Mouse (Mus musculus) C2C12 (cell line): ENCODE results near the gene Tspyl4. TPM values are rescaled to one million over a fixed set of nuclear protein-coding genes. Genes with fewer than 3 reads are reported as not detected.

Source experiments
- H3K27me3 ChIP-seq: one replicate; pipeline ENCODE4 v1.6.1; 2011; ENCODE audit not compliant: control insufficient read depth, insufficient read depth, insufficient read length
- H3K36me3 ChIP-seq: one replicate; pipeline ENCODE4 v1.6.1; 2011; ENCODE audit not compliant: control insufficient read depth, insufficient read depth
- H3K4me3 ChIP-seq: one replicate; pipeline ENCODE4 v1.5.1; 2011; ENCODE audit warnings: mild to moderate bottlenecking, control low read depth; ENCODE audit not compliant: poor library complexity, insufficient read depth, severe bottlenecking
- H3K79me2 ChIP-seq: one replicate; pipeline ENCODE4 v1.6.1; 2011; ENCODE audit not compliant: control insufficient read depth, insufficient read depth
- H3K79me3 ChIP-seq: one replicate; pipeline ENCODE4 v1.6.1; 2011; ENCODE audit warnings: low read depth, control low read depth
- H3ac ChIP-seq: one replicate; pipeline ENCODE3; 2011; ENCODE audit warnings: low read depth; ENCODE audit not compliant: control insufficient read depth, insufficient read length
- CEBPB ChIP-seq: IDR thresholded peaks from one replicate; pipeline ENCODE4 v1.6.1; 2011; ENCODE audit warnings: low read depth, mild to moderate bottlenecking, control low read depth, moderate library complexity
- CTCF ChIP-seq: IDR thresholded peaks from one replicate; pipeline ENCODE4 v1.5.1; 2011; ENCODE audit not compliant: control insufficient read depth, insufficient read depth, insufficient read length
- FOSL1 ChIP-seq: IDR thresholded peaks from one replicate; pipeline ENCODE4 v1.8.0; 2011; ENCODE audit warnings: mild to moderate bottlenecking, low read length; ENCODE audit not compliant: poor library complexity, insufficient read depth, severe bottlenecking
- MAX ChIP-seq: IDR thresholded peaks from one replicate; pipeline ENCODE4 v1.6.1; 2011; ENCODE audit warnings: mild to moderate bottlenecking, control low read depth
- MYOD1 ChIP-seq: IDR thresholded peaks from one replicate; pipeline ENCODE4 v1.6.1; 2011; ENCODE audit warnings: low read depth; ENCODE audit not compliant: control insufficient read depth, insufficient read length
- MYOG ChIP-seq: IDR thresholded peaks from one replicate; pipeline ENCODE4 v1.6.1; 2011; ENCODE audit not compliant: control insufficient read depth, insufficient read length; ENCODE audit errors: extremely low read depth
- USF1 ChIP-seq: IDR thresholded peaks from one replicate; pipeline ENCODE4 v1.6.1; 2011; ENCODE audit warnings: low read depth, mild to moderate bottlenecking, control low read depth, moderate library complexity
- polyA plus RNA-seq: library from polyadenylated mRNA; unstranded; fragments of >200 nt; fragmentation: generic; extraction: Trizol; gene quantifications from one replicate; pipeline ENCODE4 v1.2.1, GENCODE M21; 2012; ENCODE audit warnings: missing spikeins

Gene Tspyl4
- polyA plus RNA-seq, 1 experiment: 2.3 TPM

DNA sequence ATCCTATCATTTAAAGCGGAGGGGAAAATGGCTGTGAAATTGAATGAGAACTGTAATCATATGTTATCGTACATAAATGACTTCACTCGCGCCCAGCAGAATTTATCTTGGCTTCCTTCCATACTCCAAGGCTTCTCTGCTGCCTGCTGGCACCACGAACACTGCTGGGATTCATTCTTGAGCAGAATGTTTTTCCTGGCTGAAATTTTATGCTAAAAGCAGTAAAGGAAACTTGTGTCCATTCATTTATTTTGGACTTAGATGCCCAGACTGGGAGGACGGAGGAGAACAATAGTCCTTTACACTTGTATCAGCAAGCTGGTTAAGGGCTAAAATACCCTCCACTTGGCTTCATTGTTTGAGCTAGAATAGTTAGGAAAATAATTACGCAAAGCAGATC is 25.6 kb upstream of the Tspyl4 start:
- no peak for TF ChIP-seq CEBPB
- no peaks in the 10 kb centered on the region for H3K36me3 ChIP-seq
- H3K79me3 ChIP-seq: no peaks in the 10 kb centered on the region
- no peak overlapping the region for H3ac ChIP-seq
- H3K79me2 ChIP-seq: no peaks in the 10 kb centered on the region
- H3K27me3 ChIP-seq: no peaks in the 10 kb centered on the region
- H3K4me3 ChIP-seq: no peak overlapping the region

DNA sequence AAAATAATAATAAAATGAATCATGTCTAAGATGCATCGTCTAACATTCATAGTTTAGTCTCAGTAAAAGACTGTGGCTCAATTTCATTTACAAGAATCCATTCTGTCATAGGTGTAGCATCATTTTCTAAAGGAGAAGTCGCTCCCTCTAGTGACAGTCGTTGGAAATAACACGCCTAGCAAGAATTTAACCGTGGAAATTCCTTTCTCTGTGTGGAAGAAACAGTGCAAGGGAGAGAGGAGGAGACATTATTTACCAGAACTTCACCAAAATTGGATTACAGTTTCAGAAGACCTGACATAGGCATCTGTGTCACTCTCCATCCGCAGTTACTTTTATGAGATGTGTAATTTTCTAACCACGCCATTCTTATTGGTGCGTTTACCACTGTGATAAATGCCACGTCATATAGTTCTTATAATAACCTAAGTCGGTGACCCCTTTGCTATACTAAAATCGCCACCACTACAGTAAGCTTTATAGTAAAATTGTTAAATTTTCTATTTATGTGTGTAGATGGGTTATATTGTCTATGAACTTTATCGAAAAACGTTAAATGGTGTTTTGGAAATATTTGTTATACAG is 16.6 kb upstream of the Tspyl4 start:
- TF ChIP-seq MAX (no peak), CEBPB (no peak), MYOG (no peak), MYOD1 (no peak), CTCF (no peak), USF1 (no peak), FOSL1 (no peak)
- Histone ChIP-seq H3K4me3 (peak overlapping the region; percentile 98), H3K79me2 (peaks cover 37% of the 10 kb centered on the region), H3ac (peak overlapping the region; percentile 29), H3K27me3 (no peaks in the 10 kb centered on the region), H3K79me3 (peaks cover 30% of the 10 kb centered on the region), H3K36me3 (no peaks in the 10 kb centered on the region)

DNA sequence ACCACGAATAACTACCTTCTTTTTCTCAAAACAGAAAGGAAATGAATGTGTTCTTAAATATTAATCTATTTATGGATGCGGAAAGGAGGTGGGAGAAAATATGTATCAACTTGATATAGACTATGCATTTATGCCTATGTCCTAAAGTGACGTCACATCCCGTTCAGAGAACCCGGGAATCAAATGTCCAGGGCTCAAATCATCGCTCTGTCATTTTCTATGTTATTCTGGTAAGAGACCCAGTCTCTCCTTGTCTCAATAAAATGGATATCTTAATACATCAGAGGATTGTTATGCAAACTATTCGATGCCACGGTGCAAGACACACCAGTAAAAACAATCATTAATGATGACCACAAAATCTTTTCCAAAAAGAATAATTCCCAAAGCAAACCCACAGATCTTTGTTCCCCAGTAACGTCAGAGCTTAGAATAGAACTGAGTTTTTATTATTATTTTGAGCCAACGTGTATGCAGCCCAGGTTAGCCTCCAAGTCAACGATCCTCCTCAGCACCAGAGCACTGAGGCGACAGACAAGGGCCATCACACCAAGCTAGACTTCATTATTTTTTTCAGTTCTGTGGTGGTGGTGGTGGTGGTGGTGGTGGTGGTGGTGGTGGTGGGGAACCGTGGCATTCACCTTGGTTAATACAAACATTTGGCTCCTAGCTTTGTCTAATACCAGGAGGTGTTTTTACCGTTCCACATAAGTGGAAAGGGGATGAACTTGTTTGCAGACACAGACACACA is 15.9 kb upstream of the Tspyl4 start:
- TF ChIP-seq CEBPB (no peak), MYOD1 (no peak)
- peaks cover 30% of the 10 kb centered on the region for H3K79me3 ChIP-seq

DNA sequence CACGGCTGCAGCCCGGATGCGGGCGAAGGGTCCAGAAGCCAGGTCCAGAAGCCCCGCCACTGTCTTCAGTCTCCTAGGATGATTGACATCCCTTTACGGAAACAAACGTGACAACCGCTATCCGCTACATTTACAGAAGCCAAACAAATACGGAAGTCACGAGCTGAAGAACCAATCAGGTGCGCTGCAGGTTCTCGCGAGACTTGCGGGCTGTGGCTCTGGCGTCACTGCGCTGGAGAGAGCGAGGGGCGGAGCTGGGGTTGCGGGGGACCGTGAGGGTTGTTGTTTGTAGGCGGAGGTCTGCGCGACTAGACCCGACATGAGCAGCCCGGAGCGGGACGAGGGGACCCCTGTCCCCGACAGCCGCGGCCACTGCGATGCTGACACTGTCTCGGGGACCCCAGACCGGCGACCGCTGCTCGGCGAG is 15.3 kb upstream of the Tspyl4 start, which contains the start of gene Tspyl1:
Tspyl1 (plus strand) TSS at position 229 of the 427 bp plus-strand sequence.
- Histone ChIP-seq H3K79me3 (peaks cover 30% of the 10 kb centered on the region), H3ac (peak within 1 kb of the TSS; percentile 91), H3K36me3 (peaks cover 4% of the 10 kb centered on the region), H3K79me2 (peaks cover 40% of the 10 kb centered on the region), H3K4me3 (peak within 1 kb of the TSS; percentile 98), H3K27me3 (no peaks in the 10 kb centered on the region)
- TF ChIP-seq USF1: peak; percentile 79
- TF ChIP-seq MAX: peak; percentile 71
- no peak for TF ChIP-seq CTCF

More for the DNA sequence above, 15.9 kb upstream of the Tspyl4 start:
- H3K4me3 ChIP-seq: peak overlapping the region; percentile 98
- H3K36me3 ChIP-seq: no peaks in the 10 kb centered on the region
- peak overlapping the region; percentile 44 for H3ac ChIP-seq
- H3K27me3 ChIP-seq: no peaks in the 10 kb centered on the region
- H3K79me2 ChIP-seq: peaks cover 40% of the 10 kb centered on the region

DNA sequence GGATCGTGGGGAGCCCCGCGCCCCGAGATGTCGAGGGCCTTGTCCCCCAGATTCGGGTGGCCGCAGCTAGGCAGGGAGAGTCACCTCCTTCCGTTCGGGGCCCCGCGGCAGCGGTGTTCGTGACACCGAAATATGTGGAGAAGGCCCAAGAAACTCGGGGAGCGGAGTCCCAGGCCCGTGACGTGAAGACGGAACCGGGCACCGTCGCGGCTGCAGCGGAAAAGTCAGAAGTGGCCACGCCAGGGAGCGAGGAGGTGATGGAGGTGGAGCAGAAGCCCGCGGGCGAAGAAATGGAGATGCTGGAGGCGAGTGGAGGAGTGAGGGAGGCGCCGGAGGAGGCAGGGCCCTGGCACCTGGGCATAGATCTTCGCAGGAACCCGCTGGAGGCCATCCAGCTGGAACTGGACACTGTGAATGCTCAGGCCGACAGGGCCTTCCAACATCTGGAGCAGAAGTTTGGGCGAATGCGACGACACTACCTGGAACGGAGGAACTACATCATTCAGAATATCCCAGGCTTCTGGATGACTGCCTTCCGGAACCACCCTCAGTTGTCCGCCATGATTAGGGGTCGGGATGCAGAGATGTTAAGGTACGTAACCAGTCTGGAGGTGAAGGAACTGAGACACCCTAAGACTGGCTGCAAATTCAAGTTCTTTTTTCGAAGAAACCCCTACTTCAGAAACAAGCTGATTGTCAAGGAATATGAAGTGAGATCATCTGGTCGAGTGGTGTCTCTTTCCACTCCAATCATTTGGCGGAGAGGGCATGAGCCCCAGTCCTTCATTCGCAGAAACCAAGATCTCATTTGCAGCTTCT is 14.6 kb upstream of the Tspyl4 start:
- Histone ChIP-seq H3K36me3 (peaks cover 10% of the 10 kb centered on the region), H3K27me3 (no peaks in the 10 kb centered on the region), H3K79me3 (peaks cover 32% of the 10 kb centered on the region), H3ac (peak overlapping the region; percentile 91), H3K4me3 (peak overlapping the region; percentile 98), H3K79me2 (peaks cover 40% of the 10 kb centered on the region)
- TF ChIP-seq FOSL1: no peak
- no peak for TF ChIP-seq MYOD1
- no peak for TF ChIP-seq CEBPB
- no peak for TF ChIP-seq CTCF
- no peak for TF ChIP-seq USF1
- TF ChIP-seq MAX: no peak
- no peak for TF ChIP-seq MYOG

DNA sequence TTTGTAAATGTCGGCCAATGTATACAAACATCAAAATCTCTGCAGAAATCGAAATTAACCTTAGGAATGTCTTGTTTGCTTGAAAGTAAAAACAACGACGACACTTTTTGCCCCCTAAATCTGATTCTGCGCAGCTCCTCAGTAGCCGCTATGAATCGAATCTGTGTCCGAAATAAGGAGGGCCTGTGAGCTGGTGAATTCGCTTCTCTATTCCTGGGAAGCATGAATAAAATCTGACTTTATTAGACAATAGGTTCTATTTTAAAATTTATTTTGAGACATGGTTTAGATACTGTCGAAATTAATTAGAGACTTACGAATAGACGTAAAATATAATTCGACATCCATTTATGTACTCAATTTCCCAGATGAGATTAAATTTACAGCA is 337 bp upstream of the Tspyl4 start:
- no peaks in the 10 kb centered on the region for H3K79me2 ChIP-seq
- no peaks in the 10 kb centered on the region for H3K79me3 ChIP-seq
- no peaks in the 10 kb centered on the region for H3K36me3 ChIP-seq
- no peaks in the 10 kb centered on the region for H3K27me3 ChIP-seq
- no peak overlapping the region for H3ac ChIP-seq
- no peak for TF ChIP-seq MYOD1
- no peak for TF ChIP-seq CTCF
- TF ChIP-seq CEBPB: no peak
- TF ChIP-seq MAX: no peak
- no peak for TF ChIP-seq MYOG
- TF ChIP-seq FOSL1: no peak
- TF ChIP-seq USF1: no peak
- peak overlapping the region; percentile 37 for H3K4me3 ChIP-seq
